Comparison of ENCODE assay signal across 8 mouse cellular contexts in genomic region chr5:102692487-102692886, GRCm38 (mm10).
A peak's percentile ranks its signal among the peaks of the same experiment; 100 is the strongest.
DNase-seq lines count a peak whose midpoint lies in the region; ATAC-seq and TF ChIP-seq lines count a peak whose summit lies in the region.

No protein-coding gene starts in this region.

- no peak overlapping the region for H3K4me3 ChIP-seq in liver, embryonic 11.5 days (ENCODE audit: low read depth, low read length)
- H3K4me3 ChIP-seq in forebrain, postnatal 0 days (ENCODE audit: low read depth, low read length) = no peak overlapping the region
- no peak overlapping the region for H3K4me3 ChIP-seq in midbrain, embryonic 14.5 days (replicated peaks; ENCODE audit: low read depth, low read length)

- no peak for ATAC-seq in liver, embryonic 11.5 days (replicated peaks; ENCODE audit: low FRiP score)
- peak; percentile 86 for ATAC-seq in forebrain, postnatal 0 days
- no peak for ATAC-seq in midbrain, embryonic 14.5 days (ENCODE audit: low FRiP score, low TSS enrichment)

- 16% methylated on average over 4 of the region's 4 CpGs for WGBS in liver, embryonic 11.5 days
- WGBS in forebrain, postnatal 0 days = 18% methylated on average over 4 of the region's 4 CpGs
- 11% methylated on average over 4 of the region's 4 CpGs for WGBS in midbrain, embryonic 14.5 days

- DNase-seq in liver = peak; percentile 10
- no peak for DNase-seq in liver, embryonic 11.5 days (ENCODE audit: low spot score)
- DNase-seq in cerebellum, adult 18-20 months = peak; percentile 66 to 71
- peak; percentile 88 for DNase-seq in forebrain, postnatal 0 days
- DNase-seq in induced T-regulatory cell, adult 2 months (ENCODE audit: low read depth) = peak; percentile 31
- peak; percentile 21 to 36 for DNase-seq in left cerebral cortex, adult 8-10 months (ENCODE audit: low spot score in 2 of 2)
- peak; percentile 94 for DNase-seq in midbrain, embryonic 14.5 days
- DNase-seq in telencephalon, adult 2 months (ENCODE audit: low read depth, low spot score) = peak; percentile 70

- no peaks in the 10 kb centered on the region for H3K9me3 ChIP-seq in liver, embryonic 11.5 days (ENCODE audit: control insufficient read depth, low read length)
- no peaks in the 10 kb centered on the region for H3K9me3 ChIP-seq in forebrain, postnatal 0 days (ENCODE audit: low read length)
- H3K9me3 ChIP-seq in midbrain, embryonic 14.5 days (ENCODE audit: control insufficient read depth, low read length) = no peaks in the 10 kb centered on the region

- H3K4me2 ChIP-seq in liver, embryonic 11.5 days = no peak overlapping the region
- H3K4me2 ChIP-seq in forebrain, postnatal 0 days (ENCODE audit: low read depth) = no peak overlapping the region
- H3K4me2 ChIP-seq in midbrain, embryonic 14.5 days (ENCODE audit: low read length) = no peak overlapping the region

- H3K27me3 ChIP-seq in liver, embryonic 11.5 days (replicated peaks; ENCODE audit: control insufficient read depth, insufficient read depth, low read length) = no peaks in the 10 kb centered on the region
- no peaks in the 10 kb centered on the region for H3K27me3 ChIP-seq in forebrain, postnatal 0 days (ENCODE audit: insufficient read depth, low read length)
- H3K27me3 ChIP-seq in midbrain, embryonic 14.5 days (ENCODE audit: control insufficient read depth, insufficient read depth, low read length) = no peaks in the 10 kb centered on the region

- H3K36me3 ChIP-seq in liver, embryonic 11.5 days (ENCODE audit: control insufficient read depth, insufficient read depth, low read length) = no peaks in the 10 kb centered on the region
- no peaks in the 10 kb centered on the region for H3K36me3 ChIP-seq in forebrain, postnatal 0 days (ENCODE audit: insufficient read depth)
- H3K36me3 ChIP-seq in midbrain, embryonic 14.5 days (ENCODE audit: control insufficient read depth, insufficient read depth, low read length) = no peaks in the 10 kb centered on the region

- H3K4me1 ChIP-seq in liver, embryonic 11.5 days (replicated peaks; ENCODE audit: control insufficient read depth, insufficient read depth, low read length) = no peaks in the 10 kb centered on the region
- H3K4me1 ChIP-seq in forebrain, postnatal 0 days (ENCODE audit: insufficient read depth) = no peaks in the 10 kb centered on the region
- H3K4me1 ChIP-seq in midbrain, embryonic 14.5 days (ENCODE audit: control insufficient read depth, insufficient read depth, low read length) = no peaks in the 10 kb centered on the region

- no peak overlapping the region for H3K27ac ChIP-seq in liver, embryonic 11.5 days (ENCODE audit: low read depth, low read length)
- H3K27ac ChIP-seq in forebrain, postnatal 0 days (ENCODE audit: low read depth, low read length) = no peak overlapping the region
- H3K27ac ChIP-seq in midbrain, embryonic 14.5 days (replicated peaks; ENCODE audit: low read depth, low read length) = no peak overlapping the region

- no peak overlapping the region for H3K9ac ChIP-seq in liver, embryonic 11.5 days (ENCODE audit: low read depth, low read length)
- H3K9ac ChIP-seq in forebrain, postnatal 0 days = no peak overlapping the region
- H3K9ac ChIP-seq in midbrain, embryonic 14.5 days (replicated peaks; ENCODE audit: low read length) = no peak overlapping the region

- TF ChIP-seq CTCF in forebrain, postnatal 0 days (IDR thresholded peaks at IDR 0.05; ENCODE audit: low read depth) = peak; percentile 97
